Mouse (Mus musculus) midbrain, postnatal 0 days (tissue): ENCODE data around the gene Nav2. TPM values are rescaled to one million over a fixed set of nuclear protein-coding genes. Genes with fewer than 3 reads are reported as not detected.

Experiments
- ATAC-seq: fragments of 200-750 bp; cut with Nextera tagmentation; 2 replicates; pipeline ENCODE4 v1.8.0; 2017; ENCODE audit warnings: moderate number of reproducible peaks, mild to moderate bottlenecking, moderate TSS enrichment, moderate library complexity; ENCODE audit not compliant: low FRiP score
- DNase-seq: peaks from one replicate; pipeline ENCODE4 v3.0.0-alpha.2; 2015; ENCODE audit warnings: low spot score
- H3K27ac ChIP-seq: fragments of 300-500 bp; sonication (generic); 2 replicates; pipeline ENCODE4 v1.5.1; 2014; ENCODE audit warnings: low read depth, mild to moderate bottlenecking, low read length, mixed read lengths
- H3K27me3 ChIP-seq: fragments of 300-500 bp; sonication (generic); 2 replicates; pipeline ENCODE4 v1.6.1; 2014; ENCODE audit warnings: low read length, control low read depth, mixed read lengths; ENCODE audit not compliant: insufficient read depth
- H3K36me3 ChIP-seq: fragments of 300-500 bp; sonication (generic); 2 replicates; pipeline ENCODE4 v1.6.1; 2014; ENCODE audit warnings: low read length, control low read depth, mixed read lengths; ENCODE audit not compliant: insufficient read depth
- H3K4me1 ChIP-seq: fragments of 300-500 bp; sonication (generic); 2 replicates; pipeline ENCODE4 v1.6.1; 2014; ENCODE audit warnings: mild to moderate bottlenecking, control low read depth, antibody characterized with exemption, low read length, mixed read lengths; ENCODE audit not compliant: insufficient read depth
- H3K4me2 ChIP-seq: fragments of 300-500 bp; sonication (generic); 2 replicates; pipeline ENCODE4 v1.6.1; 2014; ENCODE audit warnings: low read depth, mild to moderate bottlenecking, low read length, mixed read lengths; ENCODE audit not compliant: poor library complexity, severe bottlenecking
- H3K4me3 ChIP-seq: fragments of 300-500 bp; sonication (generic); 2 replicates; pipeline ENCODE4 v1.5.1; 2014; ENCODE audit warnings: low read depth, mild to moderate bottlenecking, low read length, moderate library complexity
- H3K9ac ChIP-seq: fragments of 300-500 bp; sonication (generic); replicated peaks from 2 replicates; pipeline ENCODE4 v1.6.1; 2014; ENCODE audit warnings: mild to moderate bottlenecking, low read length, moderate library complexity, mixed read lengths; ENCODE audit not compliant: poor library complexity, severe bottlenecking
- H3K9me3 ChIP-seq: fragments of 300-500 bp; sonication (generic); 2 replicates; pipeline ENCODE4 v1.6.1; 2016; ENCODE audit warnings: low read length, control low read depth
- CTCF ChIP-seq: IDR thresholded peaks from 2 replicates; pipeline ENCODE4 v1.5.1; 2016; ENCODE audit warnings: antibody characterized with exemption, mild to moderate bottlenecking
- WGBS: fragments of 180-500 bp; shearing (Covaris S2); extraction: QIAGEN DNeasy Blood & Tissue Kit; methylation state at CpG from one replicate; pipeline ENCODE4 v1.1.7; 2014; 5-methylcytosine and 5-hydroxymethylcytosine counted together
- polyA plus RNA-seq: library from polyadenylated mRNA; unstranded; fragments of >200 nt; fragmentation: Nextera tagmentation; extraction: Ambion mirVana; gene quantifications from 2 replicates; pipeline ENCODE4 v1.2.1, GENCODE M21; 2015
- total RNA-seq: library from RNA; depleted of rRNA; stranded (reverse); fragments of >200 nt; gene quantifications from 2 replicates; pipeline ENCODE4 v1.2.3, GENCODE M21; 2014

Nav2 gene
- total and polyA plus RNA-seq, 2 experiments from 2014 or later: 18.3 to 53.8 TPM

DNA sequence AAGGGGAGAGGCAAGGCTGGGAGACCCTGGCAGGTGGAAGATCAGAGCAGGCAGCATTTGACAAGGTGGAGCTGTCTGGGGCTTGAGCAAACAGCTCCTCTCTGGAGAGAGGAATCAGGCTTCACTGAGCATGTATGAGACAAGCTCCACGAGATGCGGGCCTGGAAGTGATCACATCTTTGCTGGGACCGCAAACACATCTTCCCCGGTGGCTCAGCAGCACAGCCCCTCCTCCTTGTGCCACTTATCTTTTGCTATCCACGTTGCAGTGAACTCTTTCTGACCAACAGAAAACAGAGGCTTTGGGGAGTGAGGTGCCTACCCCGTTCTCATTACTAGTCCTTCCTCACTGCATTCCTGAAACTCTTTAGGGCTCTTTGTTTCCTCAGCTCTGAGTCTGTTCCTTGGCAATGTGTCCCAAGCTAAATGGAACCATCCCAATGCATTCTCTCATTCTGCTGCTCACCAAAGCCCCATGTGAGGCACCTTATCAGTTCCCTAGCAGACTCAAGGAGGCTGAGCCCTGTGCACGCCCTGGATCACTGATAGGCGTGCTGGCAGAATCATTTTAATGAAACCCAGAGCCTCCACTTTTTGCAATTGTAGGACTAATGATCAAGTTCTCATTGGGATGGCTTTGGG lies 83.5 kb downstream of the Nav2 start:
- no peak for TF ChIP-seq CTCF
- Histone ChIP-seq H3K4me2 (no peak overlapping the region), H3K27ac (no peak overlapping the region), H3K9ac (no peak overlapping the region), H3K27me3 (no peaks in the 10 kb centered on the region), H3K4me3 (no peak overlapping the region), H3K36me3 (no peaks in the 10 kb centered on the region), H3K9me3 (no peaks in the 10 kb centered on the region), H3K4me1 (peaks cover 13% of the 10 kb centered on the region; the same call in 1 of the 2 replicates)
- DNase-seq (no peak), ATAC-seq (no peak)
- WGBS: 35% methylated on average over 8 of the region's 8 CpGs

DNA sequence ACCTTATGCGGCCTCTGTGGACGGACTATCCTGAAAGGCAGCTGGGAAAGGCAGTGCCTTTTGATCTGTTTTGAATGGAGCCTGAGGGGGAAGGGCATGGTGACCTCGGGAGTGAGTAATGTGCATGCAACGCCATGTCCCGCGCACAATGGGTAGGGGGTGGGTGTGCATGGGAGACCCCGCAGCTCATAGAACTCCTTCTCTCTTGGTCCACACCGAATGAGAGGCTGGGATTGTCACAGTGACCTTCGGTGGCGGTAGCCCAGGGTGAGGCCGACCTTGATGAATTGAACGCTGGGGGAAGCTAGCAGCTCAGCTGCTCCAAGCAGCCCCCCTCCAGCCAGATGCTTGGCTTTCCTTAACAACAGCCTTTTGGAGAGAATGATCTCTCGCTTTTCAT lies 86.7 kb downstream of the Nav2 start:
- 11% methylated on average over 13 of the region's 13 CpGs for WGBS
- H3K4me1 ChIP-seq: peaks cover 15% of the 10 kb centered on the region
- no peaks in the 10 kb centered on the region for H3K27me3 ChIP-seq
- 0 out of 2 replicates have a peak overlapping the region, but pooled peaks have one; percentile 24 for H3K9ac ChIP-seq
- TF ChIP-seq CTCF: no peak
- no peaks in the 10 kb centered on the region for H3K36me3 ChIP-seq
- peak overlapping the region; percentile 12; the same call in 1 of the 2 replicates for H3K4me2 ChIP-seq
- no peaks in the 10 kb centered on the region for H3K9me3 ChIP-seq
- peak; percentile 63 for DNase-seq
- no peak overlapping the region for H3K4me3 ChIP-seq
- H3K27ac ChIP-seq: no peak overlapping the region
- ATAC-seq: peak; percentile 48

DNA sequence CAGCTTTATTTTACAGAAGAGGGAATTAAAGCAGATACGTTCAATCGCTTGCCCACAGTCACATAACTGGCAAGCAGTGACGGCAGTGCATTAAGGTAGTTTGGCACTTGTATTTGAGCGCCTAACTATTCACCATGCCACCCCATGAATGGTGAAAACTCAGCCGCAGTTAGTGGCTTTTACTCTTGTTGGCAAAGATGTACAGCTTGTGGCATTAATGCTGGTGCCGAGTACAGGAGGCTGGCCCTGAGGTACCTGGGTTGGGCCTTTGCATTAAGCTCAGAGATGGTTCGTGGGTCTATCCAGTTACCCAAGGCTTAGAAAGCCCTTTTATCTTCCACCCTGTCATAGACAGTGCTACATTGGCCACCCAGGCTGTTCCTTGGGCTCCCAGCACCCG lies 87.2 kb downstream of the Nav2 start:
- Histone ChIP-seq H3K4me3 (no peak overlapping the region), H3K4me2 (no peak overlapping the region), H3K36me3 (no peaks in the 10 kb centered on the region), H3K4me1 (peaks cover 15% of the 10 kb centered on the region), H3K9me3 (no peaks in the 10 kb centered on the region), H3K27me3 (no peaks in the 10 kb centered on the region), H3K27ac (no peak overlapping the region), H3K9ac (0 out of 2 replicates have a peak overlapping the region, but pooled peaks have one; percentile 24)
- no peak for TF ChIP-seq CTCF
- WGBS: 28% methylated on average over 8 of the region's 8 CpGs
- ATAC-seq (no peak), DNase-seq (no peak)

DNA sequence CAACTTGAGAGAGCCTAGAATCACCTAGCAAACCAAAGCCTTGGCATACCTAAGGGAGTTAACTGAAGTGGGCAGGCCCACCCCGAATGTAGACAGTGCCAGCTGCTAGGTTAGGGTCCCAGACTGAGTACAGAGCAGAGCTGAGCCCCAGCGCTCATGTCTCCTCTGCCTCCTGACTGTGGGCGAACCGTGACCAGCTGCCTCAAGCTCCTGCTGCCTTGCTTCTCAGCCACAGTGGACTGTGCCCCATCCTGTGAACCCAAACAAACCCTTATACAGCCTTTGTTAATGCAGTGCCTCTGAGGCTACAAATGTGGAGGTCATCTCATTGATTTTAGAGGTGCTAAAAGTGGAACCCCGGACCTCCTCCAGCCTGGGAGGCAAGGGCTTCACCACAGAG lies 88.3 kb downstream of the Nav2 start:
- Histone ChIP-seq H3K4me3 (no peak overlapping the region), H3K27ac (no peak overlapping the region), H3K4me1 (peaks cover 15% of the 10 kb centered on the region), H3K9me3 (no peaks in the 10 kb centered on the region), H3K9ac (no peak overlapping the region), H3K27me3 (no peaks in the 10 kb centered on the region), H3K4me2 (no peak overlapping the region), H3K36me3 (no peaks in the 10 kb centered on the region)
- whole genome bisulfite sequencing: 74% methylated on average over 5 of the region's 5 CpGs
- no peak for DNase-seq
- no peak for ATAC-seq
- no peak for TF ChIP-seq CTCF

DNA sequence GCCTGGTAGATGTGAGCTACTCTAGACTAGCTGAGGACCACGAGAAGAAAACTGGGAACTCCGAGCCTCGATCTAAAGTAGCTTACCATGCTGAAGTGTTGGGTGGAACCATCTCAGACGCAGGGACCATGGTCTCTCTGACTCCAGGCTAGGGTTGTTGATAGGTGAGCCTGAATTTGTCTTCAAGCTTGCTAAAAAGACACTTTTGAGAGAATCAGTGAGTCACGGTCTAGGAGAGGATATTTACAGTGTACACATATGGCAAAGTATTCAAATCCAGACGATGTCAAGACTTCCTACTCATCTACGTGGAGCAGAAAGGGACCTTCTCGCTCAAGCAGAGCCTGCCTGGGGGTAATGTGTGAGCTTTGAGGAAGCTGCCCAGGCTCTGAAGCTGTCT lies 89.6 kb downstream of the Nav2 start:
- DNase-seq (no peak), ATAC-seq (no peak)
- no peaks in the 10 kb centered on the region for H3K27me3 ChIP-seq
- no peak overlapping the region for H3K9ac ChIP-seq
- H3K27ac ChIP-seq: no peak overlapping the region
- WGBS: 96% methylated on average over 8 of the region's 8 CpGs
- no peak for TF ChIP-seq CTCF
- no peak overlapping the region for H3K4me3 ChIP-seq
- H3K4me2 ChIP-seq: no peak overlapping the region
- no peaks in the 10 kb centered on the region for H3K36me3 ChIP-seq
- H3K9me3 ChIP-seq: no peaks in the 10 kb centered on the region
- peaks cover 15% of the 10 kb centered on the region for H3K4me1 ChIP-seq

DNA sequence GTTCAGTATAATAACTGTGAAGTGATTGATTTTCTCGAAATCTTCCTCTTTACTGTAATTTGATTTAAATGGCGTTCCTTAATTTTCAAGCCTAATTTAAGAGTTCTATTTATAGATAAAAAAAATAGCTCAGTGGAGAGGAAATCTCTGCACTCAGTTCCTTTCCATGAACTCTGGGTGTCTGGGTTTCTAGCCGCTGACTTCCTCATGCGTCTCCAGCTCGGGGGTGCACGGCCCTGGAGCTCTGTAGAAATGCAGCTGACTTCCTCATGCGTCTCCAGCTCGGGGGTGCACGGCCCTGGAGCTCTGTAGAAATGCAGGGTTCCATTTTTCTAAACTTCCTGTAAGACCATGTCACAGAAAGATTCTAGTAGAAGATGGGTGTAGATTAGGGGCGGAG lies 90.1 kb downstream of the Nav2 start:
- Histone ChIP-seq H3K4me3 (no peak overlapping the region), H3K4me1 (peaks cover 15% of the 10 kb centered on the region), H3K9ac (no peak overlapping the region), H3K27ac (no peak overlapping the region), H3K27me3 (no peaks in the 10 kb centered on the region), H3K36me3 (no peaks in the 10 kb centered on the region), H3K9me3 (no peaks in the 10 kb centered on the region), H3K4me2 (no peak overlapping the region)
- no peak for ATAC-seq
- no peak for DNase-seq
- no peak for TF ChIP-seq CTCF
- WGBS: 77% methylated on average over 10 of the region's 10 CpGs
